Mouse (Mus musculus) erythroblast, embryonic 14.5 days (primary cell): ENCODE data around the gene Nubpl. TPM values are rescaled to one million over a fixed set of nuclear protein-coding genes. Genes with fewer than 3 reads are reported as not detected.

Experiments used
- H3K27me3 ChIP-seq: 2 replicates; pipeline ENCODE4 v1.6.1; 2012; ENCODE audit warnings: inconsistent platforms; ENCODE audit not compliant: control insufficient read depth
- H3K36me3 ChIP-seq: 2 replicates; pipeline ENCODE4 v1.6.1; 2012; ENCODE audit warnings: mild to moderate bottlenecking, inconsistent platforms; ENCODE audit not compliant: control insufficient read depth
- H3K4me1 ChIP-seq: 2 replicates; pipeline ENCODE4 v1.6.1; 2012; ENCODE audit warnings: inconsistent platforms; ENCODE audit not compliant: control insufficient read depth
- H3K4me3 ChIP-seq: replicated peaks from 2 replicates; pipeline ENCODE3; 2012; ENCODE audit warnings: moderate library complexity, mild to moderate bottlenecking, inconsistent platforms
- H3K9me3 ChIP-seq: 2 replicates; pipeline ENCODE4 v1.6.1; 2012; ENCODE audit warnings: low read length, inconsistent platforms, mixed read lengths; ENCODE audit not compliant: control insufficient read depth
- GATA1 ChIP-seq: IDR thresholded peaks from 2 replicates; pipeline ENCODE4 v1.6.1; 2012; ENCODE audit warnings: low read length, inconsistent platforms, mixed read lengths
- TAL1 ChIP-seq: IDR thresholded peaks from 3 replicates; pipeline ENCODE4 v1.6.1; 2012; ENCODE audit warnings: low read length, inconsistent platforms, mixed read lengths
- polyA plus RNA-seq: library from polyadenylated mRNA; stranded (reverse); fragments of >175 nt; gene quantifications from 2 replicates; pipeline ENCODE4 v1.2.3, GENCODE M21; 2012

The Nubpl gene
- polyA plus RNA-seq, 1 experiment = 0.46 TPM

- TF ChIP-seq GATA1 (no peak), TAL1 (no peak)
These were observed 183.7 kb downstream of the Nubpl start for GRCm38 (mm10) chr12:52281232-52281631.

GRCm38 (mm10) chr12:52284471-52284870 is 186.9 kb downstream of the Nubpl start:
- TF ChIP-seq GATA1 (no peak), TAL1 (no peak)
- Histone ChIP-seq H3K36me3 (no peaks in the 10 kb centered on the region), H3K27me3 (no peaks in the 10 kb centered on the region), H3K4me3 (no peak overlapping the region), H3K4me1 (no peaks in the 10 kb centered on the region), H3K9me3 (no peaks in the 10 kb centered on the region)

More at GRCm38 (mm10) chr12:52281232-52281631, 183.7 kb downstream of the Nubpl start:
- no peaks in the 10 kb centered on the region for H3K4me1 ChIP-seq
- no peaks in the 10 kb centered on the region for H3K36me3 ChIP-seq
- H3K27me3 ChIP-seq = no peaks in the 10 kb centered on the region
- H3K4me3 ChIP-seq = no peak overlapping the region
- H3K9me3 ChIP-seq = no peaks in the 10 kb centered on the region

- Histone ChIP-seq H3K4me1 (no peaks in the 10 kb centered on the region), H3K36me3 (no peaks in the 10 kb centered on the region), H3K27me3 (no peaks in the 10 kb centered on the region), H3K4me3 (no peak overlapping the region), H3K9me3 (no peaks in the 10 kb centered on the region)
- TF ChIP-seq GATA1 = no peak
- TF ChIP-seq TAL1 = no peak
These were observed 189.3 kb downstream of the Nubpl start for GRCm38 (mm10) chr12:52286802-52287201.

GRCm38 (mm10) chr12:52288537-52288936 is 191.0 kb downstream of the Nubpl start:
- TF ChIP-seq TAL1 = no peak
- TF ChIP-seq GATA1 = no peak
- Histone ChIP-seq H3K4me1 (no peaks in the 10 kb centered on the region), H3K36me3 (no peaks in the 10 kb centered on the region), H3K4me3 (no peak overlapping the region), H3K9me3 (no peaks in the 10 kb centered on the region), H3K27me3 (no peaks in the 10 kb centered on the region)

GRCm38 (mm10) chr12:52288941-52289567 is 191.5 kb downstream of the Nubpl start:
- no peak overlapping the region for H3K4me3 ChIP-seq

GRCm38 (mm10) chr12:52289594-52289993 is 192.1 kb downstream of the Nubpl start:
- TF ChIP-seq GATA1 = no peak
- no peak for TF ChIP-seq TAL1
- no peak overlapping the region for H3K4me3 ChIP-seq
- H3K36me3 ChIP-seq = no peaks in the 10 kb centered on the region

More at GRCm38 (mm10) chr12:52288941-52289567, 191.5 kb downstream of the Nubpl start:
- TF ChIP-seq TAL1 = no peak
- H3K36me3 ChIP-seq = no peaks in the 10 kb centered on the region
- no peaks in the 10 kb centered on the region for H3K27me3 ChIP-seq
- H3K4me1 ChIP-seq = no peaks in the 10 kb centered on the region
- H3K9me3 ChIP-seq = no peaks in the 10 kb centered on the region

GRCm38 (mm10) chr12:52293931-52294330 is 196.4 kb downstream of the Nubpl start:
- no peak for TF ChIP-seq GATA1
- no peak for TF ChIP-seq TAL1
- H3K27me3 ChIP-seq = no peaks in the 10 kb centered on the region
- H3K4me3 ChIP-seq = no peak overlapping the region
- H3K36me3 ChIP-seq = no peaks in the 10 kb centered on the region
- H3K9me3 ChIP-seq = no peaks in the 10 kb centered on the region
- no peaks in the 10 kb centered on the region; the same call in 1 of the 2 replicates for H3K4me1 ChIP-seq

More at GRCm38 (mm10) chr12:52289594-52289993, 192.1 kb downstream of the Nubpl start:
- H3K27me3 ChIP-seq = no peaks in the 10 kb centered on the region
- no peaks in the 10 kb centered on the region for H3K4me1 ChIP-seq
- H3K9me3 ChIP-seq = no peaks in the 10 kb centered on the region

- H3K27me3 ChIP-seq = no peaks in the 10 kb centered on the region
- no peaks in the 10 kb centered on the region; the same call in 1 of the 2 replicates for H3K4me1 ChIP-seq
- H3K36me3 ChIP-seq = no peaks in the 10 kb centered on the region
- no peak for TF ChIP-seq TAL1
- no peak for TF ChIP-seq GATA1
- H3K9me3 ChIP-seq = no peaks in the 10 kb centered on the region
- no peak overlapping the region for H3K4me3 ChIP-seq
These were observed 200.5 kb downstream of the Nubpl start for GRCm38 (mm10) chr12:52297988-52298387.

- Histone ChIP-seq H3K4me3 (no peak overlapping the region), H3K27me3 (no peaks in the 10 kb centered on the region), H3K4me1 (no peaks in the 10 kb centered on the region; the same call in 1 of the 2 replicates), H3K9me3 (no peaks in the 10 kb centered on the region), H3K36me3 (no peaks in the 10 kb centered on the region)
- no peak for TF ChIP-seq GATA1
- TF ChIP-seq TAL1 = no peak
These were observed 201.1 kb downstream of the Nubpl start for GRCm38 (mm10) chr12:52298683-52299082.
